Mouse (Mus musculus) intestine, embryonic 15.5 days (tissue): ENCODE measurements at regions not wholly inside any gene's neighbourhood (a gene's known extent, or its start where the extent isn't known, plus 50 kb on each side); places are given as distances from the start of the nearest gene placed in this dataset.
A peak's percentile ranks its signal among the peaks of the same experiment; 100 is the strongest.

Experiments used
- ATAC-seq: fragments of 200-750 bp; cut with Nextera tagmentation; 2 replicates; pipeline ENCODE4 v1.8.0; 2017; ENCODE audit warnings: moderate TSS enrichment, moderate library complexity
- H3K27ac ChIP-seq: fragments of 300-500 bp; sonication (generic); 2 replicates; pipeline ENCODE4 v1.5.1; 2015; ENCODE audit warnings: mild to moderate bottlenecking, inconsistent platforms
- H3K27me3 ChIP-seq: fragments of 300-500 bp; sonication (generic); replicated peaks from 2 replicates; pipeline ENCODE4 v1.6.1; 2015; ENCODE audit warnings: inconsistent platforms
- H3K36me3 ChIP-seq: fragments of 300-500 bp; sonication (generic); 2 replicates; pipeline ENCODE4 v1.6.1; 2015; ENCODE audit warnings: inconsistent platforms
- H3K4me1 ChIP-seq: fragments of 300-500 bp; sonication (generic); replicated peaks from 2 replicates; pipeline ENCODE4 v1.6.1; 2015; ENCODE audit warnings: inconsistent platforms
- H3K4me2 ChIP-seq: fragments of 300-500 bp; sonication (generic); replicated peaks from 2 replicates; pipeline ENCODE4 v1.6.1; 2015; ENCODE audit warnings: mild to moderate bottlenecking, inconsistent platforms
- H3K4me3 ChIP-seq: fragments of 300-500 bp; sonication (generic); replicated peaks from 2 replicates; pipeline ENCODE4 v1.5.1; 2015; ENCODE audit warnings: inconsistent platforms
- H3K9ac ChIP-seq: fragments of 300-500 bp; sonication (generic); 2 replicates; pipeline ENCODE4 v1.6.1; 2015; ENCODE audit warnings: inconsistent platforms
- H3K9me3 ChIP-seq: fragments of 300-500 bp; sonication (generic); 2 replicates; pipeline ENCODE4 v1.6.1; 2016; ENCODE audit warnings: inconsistent platforms
- WGBS: fragments of 180-500 bp; shearing (Covaris S2); methylation state at CpG from one replicate; pipeline ENCODE4 v1.1.7; 2015; 5-methylcytosine and 5-hydroxymethylcytosine counted together

DNA sequence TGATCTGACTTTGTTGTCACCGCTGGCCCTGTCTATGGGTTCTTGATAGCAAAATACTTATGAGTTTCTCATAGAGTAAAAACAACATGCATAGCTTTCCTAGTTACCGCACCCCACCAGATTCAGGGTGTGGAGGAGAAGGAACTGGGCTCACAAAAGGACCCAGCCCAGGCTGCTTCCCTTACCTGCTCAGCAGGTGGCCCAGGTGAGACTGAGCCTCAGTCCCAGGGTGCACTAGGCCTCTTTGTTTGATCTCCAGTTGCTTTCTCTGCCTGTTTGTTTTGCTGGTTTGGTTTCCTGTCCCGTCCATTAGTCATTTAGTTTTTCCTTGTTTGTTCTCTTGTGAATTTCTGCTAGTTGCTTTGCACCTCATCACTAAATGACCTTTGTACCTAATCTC, 483.3 kb downstream of the Sox2 start:
- H3K27ac ChIP-seq = no peak overlapping the region
- no peaks in the 10 kb centered on the region for H3K36me3 ChIP-seq
- no peaks in the 10 kb centered on the region for H3K27me3 ChIP-seq
- H3K9me3 ChIP-seq = no peaks in the 10 kb centered on the region
- no peak overlapping the region for H3K4me3 ChIP-seq
- no peak overlapping the region for H3K9ac ChIP-seq
- WGBS = 80% methylated on average over 3 of the region's 3 CpGs
- no peaks in the 10 kb centered on the region for H3K4me1 ChIP-seq
- ATAC-seq = 0 out of 2 replicates have a peak, but pooled peaks have one; percentile 55
- H3K4me2 ChIP-seq = no peak overlapping the region

DNA sequence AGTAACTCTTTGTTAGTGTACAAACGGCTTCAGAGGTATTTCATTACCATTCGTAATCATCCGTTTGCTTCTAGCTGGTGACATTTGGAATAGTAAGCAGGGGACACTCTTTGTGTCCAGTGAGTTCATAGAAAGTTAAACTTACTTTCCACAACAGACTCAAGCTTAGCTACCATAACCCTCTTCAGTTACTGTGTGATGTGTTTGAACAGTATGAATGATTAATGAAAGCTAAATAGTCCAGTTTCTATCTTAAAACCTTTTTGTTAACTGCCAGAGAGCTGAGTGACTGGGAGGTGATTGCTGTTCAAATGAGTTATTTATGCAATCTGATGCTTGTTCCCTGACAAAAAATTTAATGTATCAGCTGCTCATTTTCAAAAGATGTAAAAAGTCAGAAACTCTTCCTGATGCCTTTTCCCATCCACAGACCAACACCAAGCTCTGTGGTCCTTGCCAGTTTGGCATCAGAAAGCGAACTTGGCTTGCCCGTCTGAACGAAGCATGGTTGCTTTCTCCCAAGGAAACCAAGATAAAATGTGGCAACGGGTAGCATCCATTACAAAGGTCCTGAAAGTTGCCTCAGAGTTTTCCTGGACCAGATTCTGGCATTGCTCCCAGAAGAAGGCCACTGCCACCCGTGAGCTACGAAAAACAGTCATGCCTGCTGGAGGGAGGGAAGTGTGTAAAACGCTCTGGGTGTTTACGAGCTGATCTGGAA, 491.5 kb downstream of the Sox2 start:
- 43% methylated on average over 11 of the region's 11 CpGs for WGBS
- no peaks in the 10 kb centered on the region for H3K9me3 ChIP-seq
- no peaks in the 10 kb centered on the region for H3K36me3 ChIP-seq
- no peaks in the 10 kb centered on the region for H3K27me3 ChIP-seq
- no peak for ATAC-seq
- no peak overlapping the region for H3K4me3 ChIP-seq
- H3K9ac ChIP-seq = no peak overlapping the region
- H3K4me2 ChIP-seq = no peak overlapping the region
- no peaks in the 10 kb centered on the region for H3K4me1 ChIP-seq
- no peak overlapping the region for H3K27ac ChIP-seq

DNA sequence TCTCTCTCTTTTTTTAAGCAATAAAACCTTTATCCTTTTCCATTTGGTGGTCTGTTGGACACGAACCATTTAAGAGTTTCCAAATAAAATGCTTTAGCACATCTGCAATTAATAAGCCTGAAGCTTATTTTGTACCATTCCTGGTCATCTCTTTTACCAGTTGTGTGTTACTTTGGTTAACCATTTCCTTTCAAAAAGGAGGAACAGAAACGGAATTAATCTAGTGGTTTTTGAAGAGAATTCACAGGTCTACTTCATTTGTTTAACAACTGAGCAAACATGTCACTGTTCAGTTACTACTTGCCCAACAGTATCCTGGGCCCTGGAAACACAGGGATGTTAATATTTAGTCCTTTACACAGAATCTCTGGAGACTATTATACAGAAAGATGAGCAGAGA, 492.5 kb downstream of the Sox2 start:
- Histone ChIP-seq H3K9ac (no peak overlapping the region), H3K9me3 (no peaks in the 10 kb centered on the region), H3K4me1 (no peaks in the 10 kb centered on the region), H3K27ac (no peak overlapping the region), H3K27me3 (no peaks in the 10 kb centered on the region), H3K4me3 (no peak overlapping the region), H3K36me3 (no peaks in the 10 kb centered on the region), H3K4me2 (no peak overlapping the region)
- 59% methylated on average over 2 of the region's 2 CpGs for WGBS
- no peak for ATAC-seq

DNA sequence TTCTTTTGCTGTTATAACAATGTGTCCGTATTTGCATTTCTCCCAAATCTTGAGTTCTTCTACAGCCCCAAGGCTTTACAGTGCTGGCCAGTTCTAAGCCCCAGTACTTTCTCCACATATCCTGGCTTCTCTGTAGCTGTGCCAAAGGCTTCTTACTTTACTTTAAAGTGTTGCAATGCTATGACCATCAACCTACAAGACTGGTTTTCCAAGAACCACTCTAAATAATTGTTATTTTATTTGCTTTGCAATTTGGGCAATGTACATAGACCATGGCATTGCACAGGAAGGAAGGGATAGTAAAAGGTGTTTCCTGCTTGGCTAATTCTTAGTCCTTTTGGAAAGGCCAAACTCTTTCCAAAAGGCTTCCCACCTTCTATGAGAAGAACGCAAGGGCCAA, 495.4 kb downstream of the Sox2 start:
- Histone ChIP-seq H3K4me2 (no peak overlapping the region), H3K27me3 (no peaks in the 10 kb centered on the region), H3K4me3 (no peak overlapping the region), H3K9me3 (no peaks in the 10 kb centered on the region), H3K27ac (no peak overlapping the region), H3K9ac (no peak overlapping the region), H3K36me3 (no peaks in the 10 kb centered on the region), H3K4me1 (no peaks in the 10 kb centered on the region)
- ATAC-seq = no peak
- WGBS = 90% methylated on average over 2 of the region's 2 CpGs

DNA sequence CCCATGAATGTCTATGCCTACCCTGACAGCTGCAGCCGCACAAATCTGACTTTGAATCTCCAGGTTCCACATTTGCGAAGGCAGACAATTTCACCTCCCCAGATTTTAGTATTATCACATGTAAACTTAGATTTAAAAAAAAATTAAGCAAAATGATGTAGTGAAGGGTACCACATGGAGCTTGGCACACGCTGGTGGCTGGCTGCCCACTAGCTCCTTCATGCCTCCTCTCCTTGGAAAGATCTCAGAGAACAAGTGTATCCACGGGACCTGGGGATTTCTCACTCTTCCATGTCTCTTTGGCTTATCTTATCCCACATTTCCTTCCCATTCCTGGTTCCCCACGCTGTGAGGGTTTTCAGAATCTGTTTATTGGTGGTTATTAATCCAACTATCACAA, 496.5 kb downstream of the Sox2 start:
- ATAC-seq = no peak
- 80% methylated on average over 5 of the region's 5 CpGs for WGBS
- H3K27me3 ChIP-seq = no peaks in the 10 kb centered on the region

DNA sequence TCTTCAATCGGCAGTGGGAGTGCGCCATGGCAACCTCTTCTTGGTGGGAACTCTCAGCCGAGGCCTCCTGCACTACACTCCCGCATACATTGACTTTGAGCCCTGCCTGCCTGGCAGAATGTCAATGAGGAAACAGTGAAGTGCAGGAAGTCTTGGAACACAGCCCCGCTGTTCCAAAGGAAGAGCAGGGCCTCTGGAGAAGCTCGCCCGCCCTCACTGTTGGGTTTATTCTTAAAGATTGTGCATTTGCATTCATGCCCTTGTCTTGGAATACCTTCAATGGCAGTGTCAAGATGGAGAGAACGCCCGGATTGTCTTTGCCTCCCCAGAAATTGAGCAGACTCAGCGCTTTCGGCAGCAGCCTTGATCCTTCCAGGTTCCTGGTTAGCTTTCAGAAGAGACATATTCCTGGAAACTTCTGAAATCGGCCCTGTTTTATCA, 499.1 kb downstream of the Sox2 start:
- no peaks in the 10 kb centered on the region for H3K36me3 ChIP-seq
- H3K4me1 ChIP-seq = no peaks in the 10 kb centered on the region
- 40% methylated on average over 12 of the region's 12 CpGs for WGBS
- 0 out of 2 replicates have a peak overlapping the region, but pooled peaks have one; percentile 5 for H3K4me2 ChIP-seq
- no peak overlapping the region for H3K4me3 ChIP-seq
- H3K9me3 ChIP-seq = no peaks in the 10 kb centered on the region
- no peak overlapping the region for H3K27ac ChIP-seq
- no peak overlapping the region for H3K9ac ChIP-seq
- no peaks in the 10 kb centered on the region for H3K27me3 ChIP-seq
- peak; percentile 77 for ATAC-seq

More for the DNA sequence above, 496.5 kb downstream of the Sox2 start:
- H3K4me2 ChIP-seq = no peak overlapping the region
- no peaks in the 10 kb centered on the region for H3K36me3 ChIP-seq
- no peaks in the 10 kb centered on the region for H3K9me3 ChIP-seq
- H3K4me1 ChIP-seq = no peaks in the 10 kb centered on the region
- no peak overlapping the region for H3K27ac ChIP-seq
- no peak overlapping the region for H3K4me3 ChIP-seq
- H3K9ac ChIP-seq = no peak overlapping the region

DNA sequence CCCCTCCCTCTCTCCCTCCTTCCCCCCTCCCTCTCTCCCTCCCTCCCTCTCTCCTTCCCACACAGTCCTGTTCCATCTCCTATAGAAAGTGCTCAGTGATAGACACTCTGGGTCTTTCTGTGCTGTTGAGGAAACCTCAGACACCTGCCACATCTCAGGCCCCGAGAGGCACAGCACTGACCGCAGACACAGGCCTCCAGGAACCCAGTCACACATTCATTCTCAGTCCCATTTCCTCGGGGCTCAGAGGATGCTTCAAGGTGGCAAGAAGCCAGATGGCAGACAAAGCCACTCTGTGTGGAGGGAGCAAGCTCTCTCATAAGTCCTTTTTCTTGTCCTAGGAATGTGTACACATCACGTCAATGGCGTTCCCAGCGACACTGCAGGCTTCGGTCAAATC, 502.0 kb downstream of the Sox2 start:
- Histone ChIP-seq H3K27me3 (no peaks in the 10 kb centered on the region), H3K9me3 (no peaks in the 10 kb centered on the region), H3K27ac (no peak overlapping the region), H3K9ac (no peak overlapping the region), H3K4me3 (no peak overlapping the region), H3K36me3 (no peaks in the 10 kb centered on the region), H3K4me1 (no peaks in the 10 kb centered on the region), H3K4me2 (no peak overlapping the region)
- no peak for ATAC-seq
- WGBS = 69% methylated on average over 7 of the region's 7 CpGs

DNA sequence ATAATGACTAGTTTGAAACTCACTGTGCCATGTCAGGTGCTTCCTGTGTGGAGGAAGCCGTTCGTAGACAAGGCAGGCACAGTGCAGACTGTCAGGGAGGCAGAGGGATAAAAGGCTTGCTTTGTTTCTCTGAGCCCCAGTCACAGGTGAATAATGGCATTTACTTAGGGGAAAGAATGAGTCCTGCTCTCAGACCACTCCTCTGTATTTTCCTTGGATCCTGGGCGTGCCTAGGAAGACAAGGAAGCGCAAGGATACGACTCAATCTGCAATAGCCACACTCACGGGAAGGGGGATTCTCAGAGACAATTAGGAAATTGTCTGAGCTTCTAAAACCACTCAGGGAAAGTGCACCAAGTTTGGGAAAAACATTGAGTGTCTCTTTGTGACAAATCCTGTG, 504.1 kb downstream of the Sox2 start:
- no peaks in the 10 kb centered on the region for H3K9me3 ChIP-seq
- WGBS = 43% methylated on average over 6 of the region's 6 CpGs
- ATAC-seq = no peak
- no peak overlapping the region for H3K9ac ChIP-seq
- no peaks in the 10 kb centered on the region for H3K27me3 ChIP-seq
- H3K4me1 ChIP-seq = no peaks in the 10 kb centered on the region
- no peaks in the 10 kb centered on the region for H3K36me3 ChIP-seq
- no peak overlapping the region for H3K4me3 ChIP-seq
- no peak overlapping the region for H3K4me2 ChIP-seq
- H3K27ac ChIP-seq = no peak overlapping the region

DNA sequence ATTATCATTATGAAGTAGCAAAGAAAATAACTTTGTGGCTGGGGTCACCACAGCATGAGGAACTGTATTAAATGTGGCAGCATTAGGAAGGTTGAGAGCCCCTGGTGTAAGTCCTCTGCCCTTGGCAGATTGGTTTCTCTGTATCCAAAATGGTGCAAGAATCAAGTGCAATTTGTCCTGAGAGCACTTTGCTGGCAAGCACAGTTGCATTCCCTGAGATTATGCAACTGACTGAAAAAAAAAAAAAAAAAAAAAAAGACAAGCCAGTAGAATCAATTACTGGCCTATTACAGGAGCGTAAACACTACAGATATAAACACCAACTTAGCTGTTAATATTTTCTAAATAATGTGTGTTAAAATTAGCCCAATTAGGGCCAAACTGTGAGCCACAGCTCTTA, 518.5 kb downstream of the Sox2 start:
- Histone ChIP-seq H3K4me3 (no peak overlapping the region), H3K9ac (no peak overlapping the region), H3K4me1 (no peaks in the 10 kb centered on the region), H3K9me3 (no peaks in the 10 kb centered on the region), H3K27ac (no peak overlapping the region), H3K27me3 (no peaks in the 10 kb centered on the region), H3K4me2 (no peak overlapping the region), H3K36me3 (no peaks in the 10 kb centered on the region)
- 81% methylated on average over 1 of the region's 1 CpGs for WGBS
- ATAC-seq = no peak

DNA sequence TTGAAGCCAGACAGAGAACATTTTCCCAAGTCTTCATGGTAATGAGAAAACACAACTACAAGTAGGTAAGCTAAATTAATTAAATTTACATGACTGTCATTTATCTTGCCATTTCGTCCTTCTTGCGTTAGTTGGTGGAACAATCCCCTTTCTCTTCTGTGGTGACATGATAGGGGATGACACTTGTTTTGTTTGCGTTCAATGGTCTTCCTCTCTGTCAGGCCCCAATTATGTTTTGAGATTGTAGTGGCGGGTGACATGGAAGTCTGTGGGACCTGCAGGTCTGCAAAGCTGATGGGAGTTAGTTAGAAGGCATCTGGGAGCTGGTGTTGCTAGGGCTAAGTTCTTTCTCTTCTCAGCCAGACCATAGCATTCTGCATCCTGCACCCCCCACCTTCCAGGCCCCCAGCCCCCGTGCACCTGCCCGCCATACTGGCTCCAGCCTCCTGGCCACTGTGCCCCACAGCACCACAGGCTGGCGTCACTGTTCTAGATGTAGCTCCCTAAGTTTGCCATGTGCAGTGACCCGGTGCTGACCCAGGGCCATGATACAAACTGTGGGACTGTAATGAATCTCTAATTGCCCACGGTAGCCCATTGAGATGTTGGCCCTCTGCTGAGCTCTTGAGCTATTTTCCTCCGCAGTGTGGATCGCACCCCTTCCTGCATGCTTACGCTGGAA, 528.7 kb downstream of the Sox2 start:
- no peak for ATAC-seq
- WGBS = 90% methylated on average over 12 of the region's 12 CpGs

DNA sequence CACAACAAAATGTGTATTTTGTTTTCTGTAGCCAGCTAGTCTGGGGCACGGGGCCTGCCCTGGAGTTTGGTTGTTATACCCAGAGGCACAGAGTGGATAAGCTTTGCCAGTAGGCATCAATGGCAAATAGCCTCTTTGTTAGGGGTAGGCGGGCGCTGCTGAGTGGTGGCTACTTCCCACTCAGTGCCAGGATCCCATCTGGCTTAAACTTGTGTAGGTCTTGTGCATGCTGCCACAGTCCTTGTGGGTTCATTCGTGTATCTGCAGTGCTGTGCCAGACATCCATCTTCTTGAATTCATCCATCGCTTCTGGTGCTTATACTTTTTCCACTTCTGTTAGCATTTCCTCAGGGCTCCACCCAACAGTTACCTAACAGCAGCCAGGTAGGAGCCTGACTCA, 545.4 kb upstream of the Atp11b start:
- H3K9me3 ChIP-seq = no peaks in the 10 kb centered on the region
- H3K4me1 ChIP-seq = no peaks in the 10 kb centered on the region
- no peak overlapping the region for H3K9ac ChIP-seq
- no peak overlapping the region for H3K4me2 ChIP-seq
- no peak overlapping the region for H3K4me3 ChIP-seq
- H3K36me3 ChIP-seq = no peaks in the 10 kb centered on the region
- 88% methylated on average over 5 of the region's 5 CpGs for WGBS
- H3K27me3 ChIP-seq = no peaks in the 10 kb centered on the region
- no peak for ATAC-seq
- H3K27ac ChIP-seq = no peak overlapping the region

More for the DNA sequence above, 528.7 kb downstream of the Sox2 start:
- Histone ChIP-seq H3K4me3 (no peak overlapping the region), H3K9ac (no peak overlapping the region), H3K27ac (no peak overlapping the region), H3K36me3 (no peaks in the 10 kb centered on the region), H3K4me1 (no peaks in the 10 kb centered on the region), H3K27me3 (no peaks in the 10 kb centered on the region), H3K9me3 (no peaks in the 10 kb centered on the region), H3K4me2 (no peak overlapping the region)

DNA sequence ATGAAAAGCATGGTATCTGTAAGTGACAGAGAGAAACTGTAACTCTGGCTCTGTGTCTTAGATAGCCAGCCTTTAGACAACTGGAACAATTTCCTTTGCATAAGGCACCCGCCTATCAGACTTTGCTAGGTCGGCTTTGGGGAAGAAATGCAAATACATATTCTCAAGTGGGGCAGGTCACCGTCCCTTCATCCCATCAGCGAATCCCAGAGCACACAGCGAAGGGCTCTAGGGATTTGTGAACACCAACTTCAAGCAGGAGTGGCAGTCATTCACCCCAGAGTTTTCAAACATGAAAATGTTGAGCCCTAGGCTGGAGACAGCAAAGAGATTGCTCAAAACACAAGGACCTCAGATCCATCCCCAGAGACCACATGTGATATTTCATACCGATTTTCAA, 534.5 kb upstream of the Atp11b start:
- Histone ChIP-seq H3K4me3 (no peak overlapping the region), H3K36me3 (no peaks in the 10 kb centered on the region), H3K9me3 (no peaks in the 10 kb centered on the region), H3K27me3 (no peaks in the 10 kb centered on the region), H3K4me1 (no peaks in the 10 kb centered on the region), H3K9ac (no peak overlapping the region), H3K27ac (no peak overlapping the region), H3K4me2 (no peak overlapping the region)
- ATAC-seq = no peak
- 87% methylated on average over 6 of the region's 6 CpGs for WGBS

DNA sequence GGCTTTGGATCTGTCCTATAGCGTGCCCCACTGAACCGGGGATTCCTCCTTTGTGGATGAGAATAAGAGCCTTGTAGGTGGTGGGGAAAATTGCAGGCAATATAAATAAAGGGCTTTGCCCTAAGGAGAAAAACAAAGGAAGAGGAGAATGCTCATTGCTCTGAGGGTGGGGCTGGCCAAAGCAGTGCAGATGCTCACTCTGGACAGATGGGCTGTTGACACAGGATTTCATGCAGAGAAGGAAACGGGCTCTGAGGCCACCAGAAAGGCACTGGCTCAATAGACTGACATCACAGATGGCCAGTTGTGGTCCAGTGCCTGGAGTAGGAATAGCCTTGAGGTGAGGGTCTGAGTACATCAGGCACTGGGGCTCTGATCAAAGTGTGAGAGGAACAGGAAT, 532.7 kb upstream of the Atp11b start:
- H3K27ac ChIP-seq = no peak overlapping the region
- no peaks in the 10 kb centered on the region for H3K36me3 ChIP-seq
- no peak overlapping the region for H3K4me2 ChIP-seq
- WGBS = 59% methylated on average over 3 of the region's 3 CpGs
- H3K9ac ChIP-seq = no peak overlapping the region
- H3K4me1 ChIP-seq = no peaks in the 10 kb centered on the region
- no peaks in the 10 kb centered on the region for H3K9me3 ChIP-seq
- ATAC-seq = no peak
- no peaks in the 10 kb centered on the region for H3K27me3 ChIP-seq
- H3K4me3 ChIP-seq = no peak overlapping the region
